Mouse (Mus musculus): ENCODE data around the gene Thsd1. TPM values are rescaled to one million over a fixed set of nuclear protein-coding genes. Genes with fewer than 3 reads are reported as not detected.

The Thsd1 gene
- 0.41 and 0.55 TPM in 2 replicates for polyA plus RNA-seq (2012; rRNA removed; ENCODE audit: low replicate concordance)

DNA sequence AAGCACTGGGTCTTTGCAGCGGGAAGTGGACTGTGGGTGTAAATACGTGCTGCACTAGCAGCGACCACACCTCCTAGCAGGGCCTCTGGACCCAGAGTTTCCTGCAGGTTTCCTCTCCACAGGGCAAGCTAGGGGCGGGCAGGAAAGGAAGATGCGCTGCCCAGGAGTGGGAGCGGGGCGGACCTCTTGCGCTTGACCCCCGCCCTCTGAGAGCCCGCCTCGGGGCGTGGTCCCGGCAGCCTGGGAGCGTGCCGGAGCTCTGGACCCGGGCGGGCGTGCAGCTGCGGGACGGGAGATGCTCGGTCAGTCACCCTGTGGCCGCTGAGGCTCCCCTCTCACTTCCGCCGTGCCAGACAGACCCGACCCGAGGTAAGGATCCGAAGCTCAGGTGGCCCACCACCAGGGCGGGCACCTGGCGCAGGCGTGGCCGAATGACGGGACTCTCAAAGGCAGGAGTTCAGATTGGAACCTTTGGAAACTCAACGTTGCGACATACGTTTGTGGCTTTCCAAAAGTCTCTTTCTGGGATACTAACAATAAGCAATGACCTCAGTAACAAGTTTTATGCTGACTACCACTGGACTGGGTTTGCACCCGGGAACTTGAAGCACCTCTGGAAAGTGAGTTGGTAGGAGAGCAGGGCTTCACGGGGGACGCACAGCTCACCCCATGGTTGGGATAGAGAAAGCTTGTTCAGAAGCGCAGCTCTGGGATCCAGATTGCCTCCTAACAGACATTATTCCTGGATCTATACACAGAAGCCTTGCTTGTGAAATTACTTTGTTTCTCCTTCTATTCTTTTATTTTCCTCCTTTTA, at the start of gene Thsd1:
TSS of gene Thsd1 (plus strand) at position 253 of the 817 bp plus-strand sequence.

DNA sequence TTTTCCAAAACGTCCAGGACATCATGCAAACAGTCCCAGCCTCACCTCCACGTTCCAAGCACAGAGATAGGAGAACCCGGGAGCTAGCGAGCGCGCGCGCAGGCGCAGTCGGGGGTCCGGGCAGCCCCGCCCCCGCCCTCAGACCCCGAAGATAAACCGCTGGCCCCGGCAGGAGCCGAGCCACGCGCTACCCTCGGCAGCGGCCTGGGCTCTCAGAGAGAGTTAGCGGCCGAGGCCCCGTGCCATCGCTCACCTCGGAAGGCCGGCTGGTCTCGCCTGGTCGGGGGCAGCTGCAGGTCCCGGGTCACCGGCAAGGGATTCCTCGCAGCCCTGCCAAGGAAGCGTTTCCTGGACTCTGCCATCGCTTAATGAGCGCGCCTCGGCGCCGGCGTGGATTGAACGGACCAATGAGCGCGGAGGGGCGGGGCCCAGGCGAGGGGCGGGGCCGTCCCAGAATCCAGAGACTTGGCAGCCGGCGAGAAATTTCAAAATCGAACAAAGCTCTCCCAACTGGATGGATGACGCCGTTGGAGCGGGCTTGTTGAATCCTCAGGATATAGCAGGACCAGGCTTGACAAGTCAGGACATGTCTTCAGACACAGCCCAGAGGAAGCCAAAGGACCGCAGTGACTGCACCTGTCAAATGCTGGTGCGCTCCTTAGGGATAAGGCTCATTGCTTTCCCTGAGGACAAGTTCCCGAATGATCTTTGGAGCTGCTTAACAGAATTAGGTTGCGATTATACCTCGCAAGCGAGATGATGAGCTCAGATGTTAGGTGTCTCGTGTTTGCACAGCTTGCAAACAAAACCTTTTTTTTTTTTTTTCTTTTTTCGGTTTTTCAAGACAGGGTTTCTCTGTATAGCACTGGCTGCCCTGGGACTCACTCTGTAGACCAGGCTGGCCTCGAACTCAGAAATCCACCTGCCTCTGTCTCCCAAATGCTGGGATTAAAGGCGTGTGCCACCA, 41.4 kb upstream of the Thsd1 start, which contains the start of gene Ckap2:
TSS of gene Ckap2 (minus strand) at position 389 of the 967 bp plus-strand sequence.

DNA sequence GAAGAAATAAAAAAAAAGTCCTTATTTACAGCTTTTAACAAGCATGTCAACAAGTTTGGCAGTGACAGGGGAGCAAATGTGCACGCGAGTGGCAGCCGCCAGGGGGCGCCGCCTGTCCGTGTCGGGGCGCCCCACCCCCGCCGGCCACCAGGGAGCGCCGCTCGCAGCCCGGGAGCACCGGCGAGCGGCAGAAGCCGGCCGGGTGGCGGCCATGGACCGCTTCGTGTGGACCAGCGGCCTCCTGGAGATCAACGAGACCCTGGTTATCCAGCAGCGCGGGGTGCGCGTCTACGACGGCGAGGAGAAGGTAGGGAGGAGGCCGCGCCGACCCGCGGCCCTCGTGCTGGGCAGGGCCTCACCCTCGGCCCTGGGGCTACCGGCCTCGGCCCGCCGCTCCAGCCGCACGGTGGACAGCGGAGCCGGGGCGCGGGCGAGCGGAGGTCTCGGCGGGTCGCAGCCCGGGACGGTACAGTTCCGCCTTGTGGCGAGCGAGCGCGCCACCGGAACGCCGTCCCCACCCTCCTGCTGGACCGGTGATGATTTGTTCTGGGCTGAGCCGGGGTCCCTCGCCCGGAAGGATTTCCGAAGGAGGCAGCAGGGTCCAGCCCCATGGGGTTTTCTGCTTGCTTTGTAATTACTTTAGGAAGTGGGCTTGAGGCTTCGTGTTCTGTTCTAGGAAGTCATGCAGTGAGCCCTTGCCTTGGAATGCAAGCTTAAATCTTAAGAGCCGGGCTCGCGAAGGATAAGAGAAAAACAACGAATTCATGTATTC, 34.3 kb upstream of the Thsd1 start, which contains the start of gene Vps36:
TSS of gene Vps36 (plus strand) at position 150 of the 772 bp plus-strand sequence.

DNA sequence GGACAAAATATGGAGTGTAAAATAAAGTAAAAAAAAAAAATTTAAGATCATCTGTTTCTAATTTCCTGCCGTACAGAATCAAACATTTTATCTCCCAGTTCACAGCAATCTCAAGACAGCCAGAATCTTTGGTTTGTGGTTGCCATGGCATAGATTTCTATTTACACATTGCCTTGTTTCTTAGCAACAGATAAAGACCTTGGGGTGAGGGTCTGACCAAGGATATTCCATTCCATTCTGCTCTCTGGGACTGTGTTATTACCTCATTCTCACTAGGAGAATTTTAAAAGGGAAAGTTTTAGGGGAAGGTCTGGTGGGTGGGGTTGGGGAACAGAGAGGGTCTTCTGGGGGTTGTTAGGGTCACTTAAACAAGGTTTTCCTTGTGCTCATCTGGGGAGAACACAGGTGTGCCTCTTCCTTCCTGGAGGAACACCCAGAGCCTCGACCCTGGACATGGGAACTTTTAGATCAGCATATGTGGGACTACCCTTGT, 55.9 kb downstream of the Thsd1 start, which contains the start of gene Tpte:
TSS of gene Tpte (plus strand) at position 443 of the 493 bp plus-strand sequence.

Other genes with a start within 250 kb of the Thsd1 start
- 4.4 and 9.0 TPM in 2 replicates for gene Atp7b, start 167.0 kb upstream of the Thsd1 start, polyA plus RNA-seq (2012; rRNA removed; ENCODE audit: low replicate concordance)
- gene Alg11, start 166.6 kb upstream of the Thsd1 start, polyA plus RNA-seq (2012; rRNA removed; ENCODE audit: low replicate concordance), result 0.56 and 0.95 TPM in 2 replicates
- gene Nek5, start 102.3 kb upstream of the Thsd1 start, polyA plus RNA-seq (2012; rRNA removed; ENCODE audit: low replicate concordance), result 0.05 and 0.22 TPM in 2 replicates
- 2.3 and 2.8 TPM in 2 replicates for gene Nek3, start 60.9 kb upstream of the Thsd1 start, polyA plus RNA-seq (2012; rRNA removed; ENCODE audit: low replicate concordance)
- gene Ckap2, start 41.5 kb upstream of the Thsd1 start, polyA plus RNA-seq (2012; rRNA removed; ENCODE audit: low replicate concordance), result 1.3 and 1.9 TPM in 2 replicates
- gene Vps36, start 34.5 kb upstream of the Thsd1 start, polyA plus RNA-seq (2012; rRNA removed; ENCODE audit: low replicate concordance), result 4.0 and 4.1 TPM in 2 replicates
- gene Tpte, start 56.1 kb downstream of the Thsd1 start, polyA plus RNA-seq (2012; rRNA removed; ENCODE audit: low replicate concordance), result not detected in 2 replicates
- 30.2 and 51.3 TPM in 2 replicates for gene Slc25a15, start 171.3 kb downstream of the Thsd1 start, polyA plus RNA-seq (2012; rRNA removed; ENCODE audit: low replicate concordance)
- 3.8 and 4.2 TPM in 2 replicates for gene Mrps31, start 184.0 kb downstream of the Thsd1 start, polyA plus RNA-seq (2012; rRNA removed; ENCODE audit: low replicate concordance)

Data from duodenum, adult 2 months (tissue).